Mouse (Mus musculus): ENCODE results near the gene Slc22a27.
"Not testable (repeated sequence)": the region's sequence is repeated elsewhere in the genome, so short reads cannot be mapped to it uniquely, and the experiment has no call there.

- TF ChIP-seq GATA1 (IDR thresholded peaks at IDR 0.05; ENCODE audit: borderline replicate concordance, low read length); CTCF (IDR thresholded peaks at IDR 0.05; ENCODE audit: low read depth, low read length); TAL1 (conservative IDR thresholded peaks at IDR 0.05; ENCODE audit: low read depth, low read length): not testable (repeated sequence)
Measured at GRCm38 (mm10) chr19:8011596-8011995, 45.8 kb upstream of the Slc22a27 start.
